Mouse (Mus musculus) embryonic fibroblast, embryonic 13.5 days (primary cell): Measurements from ENCODE around the gene Ifngr2.

ENCODE experiments used
- CTCF ChIP-seq: IDR thresholded peaks from 2 replicates; pipeline ENCODE4 v1.5.1; 2011; ENCODE audit warnings: mild to moderate bottlenecking, control low read depth, low read length, moderate library complexity, borderline replicate concordance; ENCODE audit not compliant: insufficient read depth
- POLR2A ChIP-seq: IDR thresholded peaks from 2 replicates; pipeline ENCODE4 v1.6.1; 2011; ENCODE audit warnings: low read depth, mild to moderate bottlenecking, control low read depth, low read length, moderate library complexity

DNA sequence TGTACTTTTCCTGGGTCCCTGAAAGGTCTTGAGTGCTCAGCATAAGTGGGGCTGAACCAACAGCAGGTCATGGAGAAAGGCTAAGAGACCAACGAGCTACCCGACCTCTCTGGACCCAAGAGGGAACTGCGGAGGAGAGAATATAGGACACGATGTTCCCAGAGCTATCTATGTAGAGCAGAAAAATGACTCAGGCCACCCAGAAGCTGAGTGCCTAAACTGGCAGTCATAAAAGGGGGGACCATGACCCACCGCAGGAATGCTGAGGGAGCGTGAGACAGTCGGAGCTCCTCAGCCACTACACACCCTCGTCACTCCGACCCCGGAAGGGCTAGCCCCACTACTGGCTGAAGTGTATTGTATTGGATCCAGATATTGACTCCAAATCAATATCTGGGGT lies 22.1 kb downstream of the Ifngr2 start:
- TF ChIP-seq CTCF (no peak), POLR2A (no peak)
